Mouse (Mus musculus) C2C12 (cell line): ENCODE results near the gene Vpreb1. TPM values are rescaled to one million over a fixed set of nuclear protein-coding genes. Genes with fewer than 3 reads are reported as not detected.

Experiments used
- H3K27me3 ChIP-seq: one replicate; pipeline ENCODE4 v1.6.1; 2011; ENCODE audit not compliant: control insufficient read depth, insufficient read depth, insufficient read length
- H3K36me3 ChIP-seq: one replicate; pipeline ENCODE4 v1.6.1; 2011; ENCODE audit not compliant: control insufficient read depth, insufficient read depth
- H3K4me3 ChIP-seq: one replicate; pipeline ENCODE4 v1.5.1; 2011; ENCODE audit warnings: mild to moderate bottlenecking, control low read depth; ENCODE audit not compliant: poor library complexity, insufficient read depth, severe bottlenecking
- H3K79me2 ChIP-seq: one replicate; pipeline ENCODE4 v1.6.1; 2011; ENCODE audit not compliant: control insufficient read depth, insufficient read depth
- H3K79me3 ChIP-seq: one replicate; pipeline ENCODE4 v1.6.1; 2011; ENCODE audit warnings: low read depth, control low read depth
- H3ac ChIP-seq: one replicate; pipeline ENCODE3; 2011; ENCODE audit warnings: low read depth; ENCODE audit not compliant: control insufficient read depth, insufficient read length
- CEBPB ChIP-seq: IDR thresholded peaks from one replicate; pipeline ENCODE4 v1.6.1; 2011; ENCODE audit warnings: low read depth, mild to moderate bottlenecking, control low read depth, moderate library complexity
- CTCF ChIP-seq: IDR thresholded peaks from one replicate; pipeline ENCODE4 v1.5.1; 2011; ENCODE audit not compliant: control insufficient read depth, insufficient read depth, insufficient read length
- FOSL1 ChIP-seq: IDR thresholded peaks from one replicate; pipeline ENCODE4 v1.8.0; 2011; ENCODE audit warnings: mild to moderate bottlenecking, low read length; ENCODE audit not compliant: poor library complexity, insufficient read depth, severe bottlenecking
- MAX ChIP-seq: IDR thresholded peaks from one replicate; pipeline ENCODE4 v1.6.1; 2011; ENCODE audit warnings: mild to moderate bottlenecking, control low read depth
- MYOD1 ChIP-seq: IDR thresholded peaks from one replicate; pipeline ENCODE4 v1.6.1; 2011; ENCODE audit warnings: low read depth; ENCODE audit not compliant: control insufficient read depth, insufficient read length
- MYOG ChIP-seq: IDR thresholded peaks from one replicate; pipeline ENCODE4 v1.6.1; 2011; ENCODE audit not compliant: control insufficient read depth, insufficient read length; ENCODE audit errors: extremely low read depth
- USF1 ChIP-seq: IDR thresholded peaks from one replicate; pipeline ENCODE4 v1.6.1; 2011; ENCODE audit warnings: low read depth, mild to moderate bottlenecking, control low read depth, moderate library complexity
- polyA plus RNA-seq: library from polyadenylated mRNA; unstranded; fragments of >200 nt; fragmentation: generic; extraction: Trizol; gene quantifications from one replicate; pipeline ENCODE4 v1.2.1, GENCODE M21; 2012; ENCODE audit warnings: missing spikeins

Gene Vpreb1
- polyA plus RNA-seq, 1 experiment, result 0.56 TPM

DNA sequence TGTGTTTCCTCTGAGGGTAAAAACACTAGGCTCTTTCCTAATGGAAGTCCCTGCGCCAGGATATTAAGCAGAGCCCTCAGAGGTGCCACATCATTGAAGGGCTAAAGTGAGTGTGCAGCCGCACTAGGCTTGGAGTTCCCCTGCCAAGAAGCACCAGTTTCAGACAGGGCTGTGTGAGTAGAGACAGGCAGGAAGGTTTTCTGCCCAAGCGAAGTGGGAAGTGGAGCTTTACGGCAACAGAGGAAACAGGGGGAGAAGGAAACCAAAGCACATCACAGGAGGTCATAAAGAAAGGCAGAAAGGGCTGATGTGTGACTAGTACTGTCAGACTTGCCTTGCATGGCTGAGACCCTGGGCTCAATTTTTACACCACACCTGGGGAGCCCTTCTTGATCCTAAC is 31.7 kb upstream of the Vpreb1 start:
- Histone ChIP-seq H3K27me3 (no peaks in the 10 kb centered on the region), H3K4me3 (no peak overlapping the region), H3ac (no peak overlapping the region), H3K36me3 (peaks cover 16% of the 10 kb centered on the region), H3K79me2 (peaks cover 6% of the 10 kb centered on the region), H3K79me3 (peaks cover 3% of the 10 kb centered on the region)
- TF ChIP-seq MYOD1 (no peak), USF1 (no peak)

DNA sequence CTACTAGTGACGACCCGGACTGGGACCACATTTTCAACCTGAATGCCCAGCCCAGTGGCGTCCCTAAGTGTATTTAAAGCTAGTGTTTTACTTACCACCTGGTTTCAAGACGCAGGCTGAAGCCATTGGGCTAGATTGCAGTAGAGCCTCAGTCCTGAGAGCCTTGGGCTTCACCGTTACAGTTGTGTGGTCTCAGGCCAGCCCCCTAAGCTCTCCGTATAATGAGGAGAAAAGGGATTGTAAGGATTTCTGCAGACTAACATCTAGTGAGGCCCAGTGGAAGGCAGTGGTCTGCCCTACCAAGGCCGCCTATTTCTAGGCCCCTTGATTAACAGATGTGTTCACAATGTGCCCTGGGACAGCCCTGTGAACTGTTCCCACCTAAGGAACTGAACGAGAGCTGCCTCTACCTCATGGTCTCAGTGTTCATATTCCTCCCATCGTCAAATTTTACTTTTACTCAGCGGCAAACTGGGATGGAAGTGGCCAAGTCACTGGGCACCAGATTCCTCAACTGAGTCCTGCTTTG is 26.5 kb upstream of the Vpreb1 start:
- Histone ChIP-seq H3K4me3 (peak overlapping the region; percentile 44), H3K79me2 (peaks cover 14% of the 10 kb centered on the region), H3K79me3 (peaks cover 6% of the 10 kb centered on the region), H3K36me3 (peaks cover 10% of the 10 kb centered on the region), H3K27me3 (no peaks in the 10 kb centered on the region), H3ac (peak overlapping the region; percentile 68)
- TF ChIP-seq MAX (no peak), USF1 (no peak), MYOG (no peak)

DNA sequence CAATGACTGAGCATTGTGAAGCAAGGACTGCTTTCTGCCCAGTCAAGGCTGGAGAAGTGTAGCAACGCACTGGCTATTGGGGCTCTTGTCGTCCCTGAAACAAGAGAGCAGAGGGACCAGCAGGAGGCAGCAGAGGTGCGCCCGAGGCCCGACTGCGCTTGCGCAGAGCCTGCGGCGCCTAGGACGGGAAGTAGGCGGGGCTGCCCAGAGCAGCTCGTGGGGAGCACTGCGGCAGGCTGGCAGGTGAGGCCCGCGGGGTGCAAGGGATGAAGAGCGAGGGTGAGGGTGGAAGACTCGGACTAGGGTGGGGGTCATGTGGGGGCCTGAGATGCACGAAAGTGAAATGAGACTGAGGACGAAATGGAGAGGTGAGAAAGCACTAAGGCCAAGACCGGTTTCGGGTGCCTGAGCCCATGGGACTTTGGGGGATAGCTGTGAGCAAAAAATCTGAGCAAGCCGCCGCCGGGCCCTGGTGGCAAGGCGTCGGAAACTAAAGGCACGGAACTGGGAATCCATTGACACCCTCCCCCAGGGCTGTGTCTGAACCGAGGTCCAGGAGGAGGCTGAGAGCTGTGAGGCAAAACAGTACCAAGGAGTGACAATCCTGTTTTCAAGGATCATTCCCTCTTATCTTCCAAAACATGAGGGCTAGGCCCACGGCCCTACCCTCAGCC is 25.9 kb upstream of the Vpreb1 start, which contains the start of gene Ppm1f:
TSS of gene Ppm1f (plus strand) at position 88 of the 674 bp plus-strand sequence.
- TF ChIP-seq CEBPB (peak; percentile 79), USF1 (no peak), CTCF (peak; percentile 92)
- Histone ChIP-seq H3K27me3 (no peaks in the 10 kb centered on the region), H3ac (peak within 1 kb of the TSS; percentile 68), H3K79me3 (peaks cover 6% of the 10 kb centered on the region), H3K79me2 (peaks cover 14% of the 10 kb centered on the region), H3K4me3 (peak within 1 kb of the TSS; percentile 44), H3K36me3 (peaks cover 16% of the 10 kb centered on the region)

DNA sequence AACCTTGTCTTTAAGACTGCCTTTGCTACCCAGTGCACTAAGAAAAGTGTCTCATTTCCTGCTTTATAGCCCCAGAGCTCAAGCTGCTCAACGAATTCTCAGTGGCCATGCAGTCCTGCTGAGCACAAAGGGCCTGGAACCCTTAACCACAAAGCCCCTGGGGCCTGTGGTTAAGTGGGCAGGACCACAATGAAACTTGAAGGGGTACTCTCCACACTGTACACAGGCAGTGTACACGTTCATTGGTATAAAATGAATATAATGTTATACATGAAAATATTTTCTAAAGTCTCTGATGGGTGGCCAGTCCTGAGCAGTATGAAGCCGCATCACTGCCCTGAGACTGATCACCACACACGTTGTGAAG is 25.4 kb upstream of the Vpreb1 start:
- Histone ChIP-seq H3K27me3 (no peaks in the 10 kb centered on the region), H3K4me3 (no peak overlapping the region)

DNA sequence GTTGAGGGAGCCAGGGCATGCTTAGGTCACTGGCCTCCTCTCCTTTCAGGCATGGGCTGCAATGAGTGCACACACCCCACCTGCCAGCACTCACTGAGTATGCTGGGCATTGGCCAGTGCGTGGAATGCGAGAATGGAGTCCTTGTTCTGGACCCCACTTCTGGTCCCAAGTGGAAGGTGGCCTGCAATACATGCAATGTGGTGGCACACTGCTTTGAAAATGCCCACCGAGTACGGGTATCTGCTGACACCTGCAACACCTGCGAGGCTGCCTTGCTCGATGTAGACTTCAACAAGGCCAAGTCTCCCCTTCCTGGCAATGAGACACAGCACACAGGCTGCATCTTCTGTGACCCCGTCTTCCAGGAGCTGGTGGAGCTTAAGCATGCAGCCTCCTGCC is 21.7 kb upstream of the Vpreb1 start:
- H3K79me3 ChIP-seq, result peaks cover 3% of the 10 kb centered on the region
- no peak overlapping the region for H3ac ChIP-seq
- no peak overlapping the region for H3K4me3 ChIP-seq
- no peak for TF ChIP-seq MYOD1
- no peak for TF ChIP-seq MAX
- no peak for TF ChIP-seq CEBPB
- peaks cover 9% of the 10 kb centered on the region for H3K79me2 ChIP-seq
- no peaks in the 10 kb centered on the region for H3K27me3 ChIP-seq
- peaks cover 48% of the 10 kb centered on the region for H3K36me3 ChIP-seq

More for the DNA sequence above, 25.4 kb upstream of the Vpreb1 start:
- Histone ChIP-seq H3K36me3 (peaks cover 21% of the 10 kb centered on the region), H3K79me3 (peaks cover 6% of the 10 kb centered on the region), H3ac (no peak overlapping the region), H3K79me2 (peaks cover 14% of the 10 kb centered on the region)
- no peak for TF ChIP-seq MYOD1
- TF ChIP-seq CTCF, result no peak
- no peak for TF ChIP-seq MYOG
- no peak for TF ChIP-seq CEBPB
- TF ChIP-seq MAX, result no peak
- TF ChIP-seq USF1, result no peak
- no peak for TF ChIP-seq FOSL1

DNA sequence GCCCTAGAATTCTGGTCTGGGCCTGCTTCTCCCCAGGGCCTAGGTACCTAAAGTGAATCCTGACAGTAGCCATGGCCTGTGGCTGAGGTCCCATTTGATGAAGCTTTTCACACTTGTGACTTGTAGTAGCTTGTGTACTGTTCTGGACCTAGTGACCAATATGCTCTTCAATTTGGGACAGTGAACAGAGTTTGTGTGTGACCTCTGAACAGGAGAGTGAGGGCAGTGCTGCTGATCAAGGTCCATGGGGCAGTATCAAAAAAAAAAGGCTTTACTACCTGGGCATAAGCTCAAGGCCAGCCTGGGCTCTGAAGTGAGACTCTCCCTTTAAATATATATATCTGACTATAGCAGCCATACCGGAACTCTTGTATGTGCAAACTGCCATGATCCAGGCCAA is 17.7 kb upstream of the Vpreb1 start:
- H3K79me3 ChIP-seq, result no peaks in the 10 kb centered on the region
- H3ac ChIP-seq, result no peak overlapping the region
- H3K79me2 ChIP-seq, result no peaks in the 10 kb centered on the region
- H3K27me3 ChIP-seq, result no peaks in the 10 kb centered on the region
- no peak for TF ChIP-seq MAX
- TF ChIP-seq MYOG, result no peak
- peaks cover 83% of the 10 kb centered on the region for H3K36me3 ChIP-seq
- no peak overlapping the region for H3K4me3 ChIP-seq

DNA sequence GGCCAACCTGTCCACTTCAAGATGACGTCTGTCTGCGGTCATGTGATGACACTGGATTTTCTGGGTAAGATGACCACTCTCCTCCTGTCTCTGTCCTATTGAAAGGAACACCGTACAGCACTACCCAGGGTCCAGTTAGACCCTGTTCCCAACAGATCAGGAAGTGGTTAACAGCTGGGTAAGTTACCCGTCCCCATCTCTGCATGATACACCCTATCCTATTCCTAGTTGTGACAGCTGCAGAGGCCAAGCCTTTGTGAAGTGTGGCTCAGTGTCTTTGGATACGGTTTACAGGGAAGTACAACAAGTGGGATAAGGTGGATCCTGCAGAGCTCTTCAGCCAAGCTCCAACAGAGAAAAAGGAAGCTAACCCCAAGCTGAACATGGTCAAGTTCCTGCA is 8.4 kb upstream of the Vpreb1 start:
- H3K27me3 ChIP-seq, result no peaks in the 10 kb centered on the region
- peaks cover 82% of the 10 kb centered on the region for H3K36me3 ChIP-seq
- peaks cover 7% of the 10 kb centered on the region for H3K79me3 ChIP-seq
- no peak for TF ChIP-seq MYOD1
- TF ChIP-seq MAX, result no peak
- no peak for TF ChIP-seq MYOG
- TF ChIP-seq FOSL1, result no peak
- no peak for TF ChIP-seq USF1
- no peak for TF ChIP-seq CTCF
- TF ChIP-seq CEBPB, result no peak
- no peak overlapping the region for H3K4me3 ChIP-seq
- H3K79me2 ChIP-seq, result peaks cover 8% of the 10 kb centered on the region
- H3ac ChIP-seq, result no peak overlapping the region
